Mouse (Mus musculus): ENCODE measurements at regions not wholly inside any gene's neighbourhood (a gene's known extent, or its start where the extent isn't known, plus 50 kb on each side); places are given as distances from the start of the nearest gene placed in this dataset.

- no peak overlapping the region for H3K27ac ChIP-seq (ENCODE audit: low read depth, low read length)
- H3K9me3 ChIP-seq (ENCODE audit: control insufficient read depth, low read length), result no peaks in the 10 kb centered on the region
- WGBS, result 77% methylated on average over 3 of the region's 3 CpGs
- DNase-seq (ENCODE audit: low spot score), result no peak
- H3K36me3 ChIP-seq (ENCODE audit: control insufficient read depth, insufficient read depth, low read length), result no peaks in the 10 kb centered on the region
- H3K4me1 ChIP-seq (replicated peaks; ENCODE audit: control insufficient read depth, insufficient read depth, low read length), result no peaks in the 10 kb centered on the region
- H3K9ac ChIP-seq (ENCODE audit: low read depth, low read length), result no peak overlapping the region
- H3K27me3 ChIP-seq (replicated peaks; ENCODE audit: control insufficient read depth, insufficient read depth, low read length), result no peaks in the 10 kb centered on the region
- H3K4me3 ChIP-seq (ENCODE audit: low read depth, low read length), result no peak overlapping the region
- H3K4me2 ChIP-seq, result no peak overlapping the region
- no peak for ATAC-seq (replicated peaks; ENCODE audit: low FRiP score)
These were observed 81.7 kb upstream of the Cers4 start for GRCm38 (mm10) chr8:4411126-4411525.

GRCm38 (mm10) chr8:4411836-4412235 lies 81.0 kb upstream of the Cers4 start:
- no peak overlapping the region for H3K4me2 ChIP-seq
- no peak overlapping the region for H3K9ac ChIP-seq (ENCODE audit: low read depth, low read length)
- ATAC-seq (replicated peaks; ENCODE audit: low FRiP score) (no peak), DNase-seq (ENCODE audit: low spot score) (no peak)
- H3K27ac ChIP-seq (ENCODE audit: low read depth, low read length), result no peak overlapping the region
- no peaks in the 10 kb centered on the region for H3K4me1 ChIP-seq (replicated peaks; ENCODE audit: control insufficient read depth, insufficient read depth, low read length)
- 83% methylated on average over 2 of the region's 2 CpGs for WGBS
- H3K36me3 ChIP-seq (ENCODE audit: control insufficient read depth, insufficient read depth, low read length), result no peaks in the 10 kb centered on the region
- no peak overlapping the region for H3K4me3 ChIP-seq (ENCODE audit: low read depth, low read length)
- H3K9me3 ChIP-seq (ENCODE audit: control insufficient read depth, low read length), result no peaks in the 10 kb centered on the region
- H3K27me3 ChIP-seq (replicated peaks; ENCODE audit: control insufficient read depth, insufficient read depth, low read length), result no peaks in the 10 kb centered on the region

DNA sequence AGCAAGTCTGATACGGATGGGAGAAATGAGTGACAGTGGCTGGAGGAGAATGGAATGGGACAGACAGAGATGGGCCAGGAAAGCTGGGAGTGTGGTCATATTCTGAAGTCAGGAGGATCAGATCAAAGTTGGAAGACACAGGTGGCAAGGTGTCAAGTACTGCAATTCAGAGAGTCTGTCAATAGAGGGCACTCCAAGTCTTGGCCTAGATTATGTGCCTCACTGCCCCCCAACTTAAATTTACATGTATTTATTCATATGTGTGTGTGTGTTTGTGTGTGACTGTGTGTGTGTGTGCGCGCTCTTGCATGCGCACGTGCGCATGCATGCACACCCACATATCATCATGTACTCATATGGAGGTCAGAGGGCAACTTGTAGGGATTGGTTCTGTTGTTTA lies 79.6 kb upstream of the Cers4 start:
- ATAC-seq (replicated peaks; ENCODE audit: low FRiP score) (no peak), DNase-seq (ENCODE audit: low spot score) (no peak)
- Histone ChIP-seq H3K9me3 (ENCODE audit: control insufficient read depth, low read length) (no peaks in the 10 kb centered on the region), H3K9ac (ENCODE audit: low read depth, low read length) (no peak overlapping the region), H3K27ac (ENCODE audit: low read depth, low read length) (no peak overlapping the region), H3K36me3 (ENCODE audit: control insufficient read depth, insufficient read depth, low read length) (no peaks in the 10 kb centered on the region), H3K4me2 (no peak overlapping the region), H3K4me1 (replicated peaks; ENCODE audit: control insufficient read depth, insufficient read depth, low read length) (no peaks in the 10 kb centered on the region), H3K27me3 (replicated peaks; ENCODE audit: control insufficient read depth, insufficient read depth, low read length) (no peaks in the 10 kb centered on the region), H3K4me3 (ENCODE audit: low read depth, low read length) (no peak overlapping the region)
- WGBS, result 44% methylated on average over 6 of the region's 6 CpGs

DNA sequence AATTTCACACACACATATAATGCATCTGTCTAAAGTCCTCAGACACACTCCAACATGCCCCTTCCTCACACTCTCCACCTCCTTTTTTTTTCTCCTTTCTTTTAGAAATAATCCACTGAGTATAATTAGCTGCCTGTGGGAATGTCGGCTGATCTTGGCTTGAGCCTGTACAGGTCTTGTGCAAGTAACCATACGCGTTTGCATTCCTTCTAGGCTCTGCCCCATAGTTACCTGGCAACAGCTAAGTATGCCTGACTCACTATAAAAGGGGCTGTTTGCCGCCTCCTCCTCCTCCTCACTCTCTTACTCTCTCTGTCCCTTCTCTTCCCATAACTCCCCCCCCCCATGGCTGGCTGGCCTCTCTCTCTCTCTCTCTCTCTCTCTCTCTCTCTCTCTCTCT lies 79.1 kb upstream of the Cers4 start:
- no peak for ATAC-seq (replicated peaks; ENCODE audit: low FRiP score)
- Histone ChIP-seq H3K9ac (ENCODE audit: low read depth, low read length) (no peak overlapping the region), H3K4me3 (ENCODE audit: low read depth, low read length) (no peak overlapping the region), H3K4me2 (no peak overlapping the region), H3K9me3 (ENCODE audit: control insufficient read depth, low read length) (no peaks in the 10 kb centered on the region), H3K36me3 (ENCODE audit: control insufficient read depth, insufficient read depth, low read length) (no peaks in the 10 kb centered on the region), H3K27me3 (replicated peaks; ENCODE audit: control insufficient read depth, insufficient read depth, low read length) (no peaks in the 10 kb centered on the region), H3K27ac (ENCODE audit: low read depth, low read length) (no peak overlapping the region), H3K4me1 (replicated peaks; ENCODE audit: control insufficient read depth, insufficient read depth, low read length) (no peaks in the 10 kb centered on the region)
- WGBS, result 54% methylated on average over 4 of the region's 4 CpGs
- no peak for DNase-seq (ENCODE audit: low spot score)

GRCm38 (mm10) chr8:4417141-4417540 lies 75.7 kb upstream of the Cers4 start:
- 72% methylated on average over 3 of the region's 3 CpGs for WGBS
- no peak overlapping the region for H3K9ac ChIP-seq (ENCODE audit: low read depth, low read length)
- no peak for ATAC-seq (replicated peaks; ENCODE audit: low FRiP score)
- no peak overlapping the region for H3K27ac ChIP-seq (ENCODE audit: low read depth, low read length)
- DNase-seq (ENCODE audit: low spot score), result peak; percentile 0
- no peaks in the 10 kb centered on the region for H3K36me3 ChIP-seq (ENCODE audit: control insufficient read depth, insufficient read depth, low read length)
- no peaks in the 10 kb centered on the region for H3K4me1 ChIP-seq (replicated peaks; ENCODE audit: control insufficient read depth, insufficient read depth, low read length)
- H3K4me2 ChIP-seq, result no peak overlapping the region
- no peaks in the 10 kb centered on the region for H3K27me3 ChIP-seq (replicated peaks; ENCODE audit: control insufficient read depth, insufficient read depth, low read length)
- no peak overlapping the region for H3K4me3 ChIP-seq (ENCODE audit: low read depth, low read length)
- H3K9me3 ChIP-seq (ENCODE audit: control insufficient read depth, low read length), result no peaks in the 10 kb centered on the region

DNA sequence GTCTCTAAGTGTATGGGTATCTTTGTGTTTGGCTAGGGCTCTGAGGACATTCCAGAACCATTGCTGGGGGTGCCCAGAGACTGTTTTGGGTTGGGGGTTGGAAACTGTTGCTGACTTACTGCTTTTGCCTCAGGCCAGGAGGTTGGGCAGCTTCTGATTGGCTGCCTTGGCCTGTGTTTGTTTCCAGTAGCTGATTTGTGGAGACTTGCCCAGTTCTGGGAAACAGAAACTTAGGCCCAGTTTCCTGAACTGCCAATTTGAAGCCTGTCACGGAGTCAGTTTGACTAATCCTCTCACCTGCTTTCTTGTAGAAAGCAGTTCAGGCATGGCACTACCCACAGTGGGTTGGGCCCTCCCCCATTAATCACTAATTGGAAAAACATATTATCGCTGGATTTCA lies 59.7 kb upstream of the Cers4 start:
- 85% methylated on average over 2 of the region's 2 CpGs for WGBS
- H3K4me1 ChIP-seq (replicated peaks; ENCODE audit: control insufficient read depth, insufficient read depth, low read length), result no peaks in the 10 kb centered on the region
- no peak for ATAC-seq (replicated peaks; ENCODE audit: low FRiP score)
- no peak overlapping the region for H3K9ac ChIP-seq (ENCODE audit: low read depth, low read length)
- H3K4me3 ChIP-seq (ENCODE audit: low read depth, low read length), result no peak overlapping the region
- no peaks in the 10 kb centered on the region for H3K27me3 ChIP-seq (replicated peaks; ENCODE audit: control insufficient read depth, insufficient read depth, low read length)
- no peaks in the 10 kb centered on the region for H3K9me3 ChIP-seq (ENCODE audit: control insufficient read depth, low read length)
- H3K4me2 ChIP-seq, result no peak overlapping the region
- no peak for DNase-seq (ENCODE audit: low spot score)
- no peaks in the 10 kb centered on the region for H3K36me3 ChIP-seq (ENCODE audit: control insufficient read depth, insufficient read depth, low read length)
- no peak overlapping the region for H3K27ac ChIP-seq (ENCODE audit: low read depth, low read length)

GRCm38 (mm10) chr8:4436546-4436945 lies 56.3 kb upstream of the Cers4 start:
- H3K4me1 ChIP-seq (replicated peaks; ENCODE audit: control insufficient read depth, insufficient read depth, low read length), result no peaks in the 10 kb centered on the region
- no peak overlapping the region for H3K4me2 ChIP-seq
- H3K36me3 ChIP-seq (ENCODE audit: control insufficient read depth, insufficient read depth, low read length), result no peaks in the 10 kb centered on the region
- H3K9me3 ChIP-seq (ENCODE audit: control insufficient read depth, low read length), result no peaks in the 10 kb centered on the region
- no peak for DNase-seq (ENCODE audit: low spot score)
- no peak overlapping the region for H3K4me3 ChIP-seq (ENCODE audit: low read depth, low read length)
- no peak overlapping the region for H3K27ac ChIP-seq (ENCODE audit: low read depth, low read length)
- no peak overlapping the region for H3K9ac ChIP-seq (ENCODE audit: low read depth, low read length)
- 86% methylated on average over 3 of the region's 3 CpGs for WGBS
- no peak for ATAC-seq (replicated peaks; ENCODE audit: low FRiP score)
- H3K27me3 ChIP-seq (replicated peaks; ENCODE audit: control insufficient read depth, insufficient read depth, low read length), result no peaks in the 10 kb centered on the region

Measured in liver, embryonic 11.5 days (tissue).